Mouse (Mus musculus) spleen, adult 2 months (tissue): ENCODE results near the gene Khk. TPM values are rescaled to one million over a fixed set of nuclear protein-coding genes. Genes with fewer than 3 reads are reported as not detected.

ENCODE experiments used
- DNase-seq, 2 experiments: peaks; one replicate each; pipeline versions ENCODE4 v3.0.0 to v3.0.0-alpha.2; 2012 to 2021; ENCODE audit warnings: low spot score in 2 of 2, low read depth in 1 of 2
- H3K27ac ChIP-seq: fragments of 200-500 bp; 2 replicates; pipeline ENCODE4 v1.5.1; 2012; ENCODE audit warnings: low read length, inconsistent platforms; ENCODE audit not compliant: insufficient read depth
- H3K27me3 ChIP-seq: fragments of 200-500 bp; 2 replicates; pipeline ENCODE4 v1.6.1; 2012; ENCODE audit warnings: mild to moderate bottlenecking, moderate library complexity, low read length, inconsistent platforms; ENCODE audit not compliant: control insufficient read depth, insufficient read depth
- H3K36me3 ChIP-seq: fragments of 200-500 bp; 2 replicates; pipeline ENCODE4 v1.6.1; 2012; ENCODE audit warnings: mild to moderate bottlenecking, low read length, inconsistent platforms; ENCODE audit not compliant: control insufficient read depth, insufficient read depth
- H3K4me1 ChIP-seq: fragments of 200-500 bp; 2 replicates; pipeline ENCODE4 v1.6.1; 2011; ENCODE audit warnings: inconsistent platforms; ENCODE audit not compliant: control insufficient read depth, insufficient read depth, insufficient read length
- H3K4me3 ChIP-seq: fragments of 200-500 bp; 2 replicates; pipeline ENCODE4 v1.5.1; 2011; ENCODE audit warnings: mild to moderate bottlenecking, inconsistent platforms; ENCODE audit not compliant: insufficient read depth, insufficient read length; ENCODE audit errors: extremely low read depth
- CTCF ChIP-seq: fragments of 200-500 bp; IDR thresholded peaks from 2 replicates; pipeline ENCODE4 v1.5.1; 2011; ENCODE audit warnings: mild to moderate bottlenecking, inconsistent platforms; ENCODE audit not compliant: insufficient read depth, insufficient read length, insufficient replicate concordance; ENCODE audit errors: extremely low read depth
- POLR2A ChIP-seq: fragments of 200-500 bp; IDR thresholded peaks from 2 replicates; pipeline ENCODE4 v1.6.1; 2011; ENCODE audit warnings: low read depth, low read length, inconsistent platforms
- WGBS: fragments of 180-500 bp; shearing (Covaris S2); methylation state at CpG from one replicate; pipeline ENCODE4 v1.1.7; 2018; 5-methylcytosine and 5-hydroxymethylcytosine counted together
- polyA plus RNA-seq: library from polyadenylated mRNA; depleted of rRNA; stranded (reverse); fragments of >200 nt; gene quantifications from 2 replicates; pipeline ENCODE4 v1.2.3, GENCODE M21; 2012

Khk gene
- polyA plus RNA-seq, 1 experiment: 28.0 TPM

DNA sequence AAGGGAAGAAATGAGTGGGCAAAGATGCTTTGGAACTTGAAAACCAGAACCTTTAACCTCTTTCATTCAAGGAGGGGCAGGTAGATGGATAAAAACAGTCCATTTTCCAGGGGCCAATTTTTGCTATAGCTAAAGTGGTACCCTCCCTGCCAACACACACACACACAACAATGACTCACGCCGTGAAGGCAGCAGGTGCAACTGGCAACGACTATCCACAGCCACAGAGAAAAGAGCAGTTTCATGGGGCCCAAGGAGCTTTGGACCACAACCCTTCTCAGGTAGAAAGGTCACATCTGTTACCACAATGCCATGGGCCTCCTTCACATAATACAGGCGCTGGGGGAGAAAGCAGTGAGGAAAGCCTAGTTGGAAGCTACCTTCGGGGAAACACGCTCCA, 34.5 kb downstream of the Khk start:
- Histone ChIP-seq H3K4me1 (peaks cover 18% of the 10 kb centered on the region; the same call in 1 of the 2 replicates), H3K36me3 (peaks cover 35% of the 10 kb centered on the region), H3K27ac (no peak overlapping the region), H3K27me3 (no peaks in the 10 kb centered on the region), H3K4me3 (no peak overlapping the region)
- WGBS: 89% methylated on average over 6 of the region's 6 CpGs
- no peak for DNase-seq
- TF ChIP-seq CTCF: no peak
- TF ChIP-seq POLR2A: no peak

- peaks cover 35% of the 10 kb centered on the region for H3K36me3 ChIP-seq
- H3K27me3 ChIP-seq: no peaks in the 10 kb centered on the region
- no peak for TF ChIP-seq POLR2A
- WGBS: 87% methylated on average over 6 of the region's 6 CpGs
- DNase-seq: no peak
- H3K4me3 ChIP-seq: no peak overlapping the region
- H3K27ac ChIP-seq: no peak overlapping the region
- peaks cover 24% of the 10 kb centered on the region for H3K4me1 ChIP-seq
These were observed 36.7 kb downstream of the Khk start for GRCm38 (mm10) chr5:30957891-30958290.

DNA sequence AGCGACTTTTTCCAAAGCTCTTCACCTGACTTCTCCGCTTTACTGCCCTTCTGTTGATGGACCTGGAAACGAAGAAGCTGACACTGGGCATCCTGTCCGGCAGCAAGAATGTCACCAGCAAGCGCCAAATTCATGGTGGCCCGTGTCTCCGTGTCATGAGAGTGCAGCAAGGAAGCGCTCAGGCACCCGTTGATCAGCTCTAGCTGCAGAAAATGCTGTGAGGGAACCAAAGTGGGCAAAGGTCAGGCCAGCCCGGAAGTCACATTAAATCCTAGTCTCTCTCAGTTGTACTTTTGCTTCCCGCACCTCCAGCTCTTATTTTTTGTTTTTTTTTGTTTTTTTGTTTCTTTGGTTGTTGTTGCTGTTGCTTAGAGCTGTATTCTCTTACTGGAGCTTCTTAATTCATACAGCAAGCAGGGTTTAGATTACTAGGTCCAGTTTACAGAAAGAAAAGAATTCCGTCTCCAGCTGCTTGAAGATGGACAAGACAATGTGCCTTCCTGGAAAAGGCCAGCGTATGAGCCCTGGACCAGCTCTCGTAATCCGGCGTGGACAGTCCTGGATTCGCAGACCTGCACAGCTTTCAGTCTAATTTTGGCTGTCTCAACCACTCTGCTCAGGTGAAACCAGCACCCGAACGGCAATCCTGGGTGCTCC, 38.1 kb downstream of the Khk start:
- peak overlapping the region; percentile 72 for H3K27ac ChIP-seq
- H3K27me3 ChIP-seq: no peaks in the 10 kb centered on the region
- DNase-seq: no peak
- TF ChIP-seq CTCF (no peak), POLR2A (no peak)
- WGBS: 34% methylated on average over 19 of the region's 19 CpGs
- H3K36me3 ChIP-seq: peaks cover 24% of the 10 kb centered on the region
- peaks cover 24% of the 10 kb centered on the region for H3K4me1 ChIP-seq
- H3K4me3 ChIP-seq: peak overlapping the region; percentile 81

GRCm38 (mm10) chr5:30959966-30960501, 38.8 kb downstream of the Khk start, which contains the start of gene Preb:
Gene Preb, minus strand, starts transcription at chr5:30960361.
- H3K27me3 ChIP-seq: no peaks in the 10 kb centered on the region
- DNase-seq: peak; percentile 94 to 99
- under 1% methylated on average over 56 of the region's 56 CpGs for WGBS
- H3K27ac ChIP-seq: peak within 1 kb of the TSS; percentile 80
- peaks cover 17% of the 10 kb centered on the region for H3K36me3 ChIP-seq
- peak within 1 kb of the TSS; percentile 81 for H3K4me3 ChIP-seq
- TF ChIP-seq CTCF: no peak
- TF ChIP-seq POLR2A: peak; percentile 86
- peaks cover 24% of the 10 kb centered on the region for H3K4me1 ChIP-seq

DNA sequence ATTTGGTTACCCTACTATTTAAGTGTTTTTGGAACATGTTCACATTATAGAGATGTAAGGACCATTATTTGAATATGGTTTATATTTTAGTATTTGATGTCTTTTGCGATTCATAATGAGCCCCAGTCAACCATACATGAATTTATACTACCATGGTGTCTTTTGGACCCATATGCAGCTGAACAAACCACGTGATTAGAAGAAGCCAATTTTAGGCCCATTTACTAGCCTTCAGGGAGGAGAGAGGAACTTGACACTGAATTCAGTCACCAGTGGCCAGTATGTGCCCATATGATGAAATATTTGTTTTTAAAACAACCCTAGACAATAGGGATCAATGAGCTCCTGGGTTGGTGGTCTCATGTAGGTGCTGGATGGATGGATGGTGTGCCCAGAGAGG, 39.6 kb downstream of the Khk start:
- Histone ChIP-seq H3K36me3 (peaks cover 10% of the 10 kb centered on the region), H3K27ac (peak overlapping the region; percentile 80; the same call in 1 of the 2 replicates), H3K4me1 (peaks cover 24% of the 10 kb centered on the region), H3K27me3 (no peaks in the 10 kb centered on the region), H3K4me3 (no peak overlapping the region)
- no peak for DNase-seq
- no peak for TF ChIP-seq POLR2A
- TF ChIP-seq CTCF: no peak
- WGBS: 92% methylated on average over 2 of the region's 2 CpGs

DNA sequence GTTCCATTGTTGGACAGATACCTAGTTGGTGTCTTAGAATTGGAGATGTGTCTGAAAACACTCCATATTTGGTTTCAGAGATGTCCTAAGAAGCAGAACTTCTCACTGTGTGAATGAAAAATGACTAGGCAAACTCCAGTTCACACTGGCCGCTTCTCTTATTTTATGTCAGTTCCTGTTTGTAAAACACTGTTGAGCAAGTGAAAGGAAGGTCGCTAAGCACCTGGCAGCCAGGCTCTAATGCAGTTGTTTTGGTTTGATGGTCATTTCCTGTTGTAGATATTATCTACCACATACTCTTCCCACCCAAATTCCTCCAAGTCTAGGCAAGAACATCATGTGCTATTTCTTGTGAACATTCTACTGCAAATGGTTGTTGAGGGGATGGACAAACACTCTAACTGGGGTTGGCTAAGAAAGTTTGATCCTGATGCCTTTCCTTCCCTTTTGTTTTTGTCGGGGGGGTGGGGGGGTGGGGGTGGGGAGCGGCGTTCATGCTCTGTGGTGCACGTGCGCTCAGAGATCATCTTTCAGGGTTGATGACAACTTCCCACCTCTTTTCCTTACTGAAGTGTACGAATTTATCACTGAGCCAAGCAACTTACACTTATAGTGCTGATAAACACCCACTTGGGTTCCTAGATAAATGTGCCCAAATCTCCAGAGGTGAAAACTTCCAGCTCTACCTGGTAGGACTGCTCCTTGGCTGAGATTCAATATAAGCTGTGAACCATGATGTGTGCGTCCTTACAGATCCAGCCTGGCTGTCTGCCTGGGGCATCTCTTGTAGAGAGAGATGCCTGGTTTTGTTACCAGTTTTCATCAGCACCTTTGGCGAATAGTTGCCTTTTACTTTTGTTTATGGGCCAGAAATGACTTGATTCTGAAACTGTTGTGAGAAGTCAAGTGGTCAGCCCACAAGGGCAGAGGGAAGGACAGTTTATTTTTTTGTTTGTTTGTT, 40.6 kb downstream of the Khk start:
- Histone ChIP-seq H3K27me3 (no peaks in the 10 kb centered on the region), H3K27ac (peak overlapping the region; percentile 63; the same call in 1 of the 2 replicates), H3K36me3 (peaks cover 9% of the 10 kb centered on the region), H3K4me1 (peaks cover 24% of the 10 kb centered on the region), H3K4me3 (no peak overlapping the region)
- TF ChIP-seq POLR2A (no peak), CTCF (no peak)
- DNase-seq: peak in 1 of 2 experiments; percentile 67
- 26% methylated on average over 10 of the region's 10 CpGs for WGBS

- H3K36me3 ChIP-seq: 0 out of 2 replicates have a peak, but pooled peaks cover under 1% of the 10 kb centered on the region
- H3K27ac ChIP-seq: no peak overlapping the region
- no peak for DNase-seq
- TF ChIP-seq POLR2A (no peak), CTCF (no peak)
- WGBS: 87% methylated on average over 3 of the region's 3 CpGs
- H3K27me3 ChIP-seq: no peaks in the 10 kb centered on the region
- H3K4me1 ChIP-seq: peaks cover 12% of the 10 kb centered on the region
- H3K4me3 ChIP-seq: no peak overlapping the region
These were observed 42.7 kb downstream of the Khk start for GRCm38 (mm10) chr5:30963916-30964315.
